Mouse (Mus musculus): ENCODE data around the gene Sort1.

Gene Sort1

DNA sequence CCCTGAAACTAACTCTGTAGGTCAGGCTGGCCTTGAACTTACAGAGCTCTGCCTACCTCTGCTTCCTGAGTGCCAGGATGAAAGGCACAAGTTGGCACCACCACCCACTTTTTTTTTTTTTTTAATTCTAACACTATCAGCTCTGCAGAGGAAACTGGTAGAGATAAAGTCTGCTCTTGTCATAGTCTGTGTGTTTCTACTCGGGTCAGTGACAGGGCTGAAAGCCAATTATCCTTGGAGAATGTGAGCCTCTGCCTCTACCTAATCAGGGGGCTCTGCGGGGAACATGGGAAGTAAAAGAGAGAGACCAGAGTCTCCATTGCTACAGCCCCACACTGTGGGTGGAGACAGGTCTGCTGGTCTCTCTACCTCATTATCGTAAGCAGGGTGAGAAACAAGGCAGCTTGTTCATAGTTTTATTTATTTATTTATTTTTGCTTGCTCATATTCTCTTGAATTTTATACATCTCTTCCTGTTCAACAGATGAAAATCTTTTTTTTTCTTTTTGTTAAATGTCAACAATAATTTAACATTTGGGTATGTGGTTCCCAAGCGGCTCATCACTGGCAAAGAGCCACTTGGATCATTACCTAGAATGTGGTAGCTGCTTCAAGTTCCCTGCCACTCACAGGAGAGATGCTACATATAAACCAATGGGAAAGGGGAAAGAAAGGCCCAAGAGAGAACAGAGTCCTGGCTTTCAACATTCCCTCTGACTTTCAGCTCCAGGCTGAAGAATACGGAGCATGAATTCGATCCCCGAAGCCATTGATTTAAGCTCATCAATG is 95.2 kb downstream of the Sort1 start:
- Histone ChIP-seq H3K36me3 (ENCODE audit: control insufficient read depth, insufficient read depth, low read length, poor library complexity, severe bottlenecking) (no peaks in the 10 kb centered on the region), H3K27me3 (ENCODE audit: control insufficient read depth, insufficient read depth, low read length, poor library complexity, severe bottlenecking) (no peaks in the 10 kb centered on the region)
- DNase-seq (ENCODE audit: low read depth, low spot score), result no peak

DNA sequence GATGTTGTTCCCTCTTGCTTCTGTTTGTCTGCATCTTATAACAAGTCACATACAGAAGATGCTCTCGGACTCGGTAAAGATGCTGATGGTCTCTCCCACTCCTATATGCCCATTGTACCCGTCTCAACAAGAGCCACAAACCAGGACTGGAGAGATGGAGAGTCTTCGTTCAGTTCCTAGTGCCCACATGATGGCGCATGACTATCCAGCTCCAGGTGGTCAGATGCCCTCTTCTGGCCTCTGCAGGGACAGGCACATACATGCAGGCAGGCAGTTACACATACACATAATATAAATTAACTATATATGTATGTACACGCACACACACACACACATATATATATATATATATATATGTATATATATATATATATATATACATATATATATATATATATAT is 96.8 kb downstream of the Sort1 start:
- H3K36me3 ChIP-seq (ENCODE audit: control insufficient read depth, insufficient read depth, low read length, poor library complexity, severe bottlenecking), result no peaks in the 10 kb centered on the region
- DNase-seq (ENCODE audit: low read depth, low spot score), result peak; percentile 45
- H3K27me3 ChIP-seq (ENCODE audit: control insufficient read depth, insufficient read depth, low read length, poor library complexity, severe bottlenecking), result no peaks in the 10 kb centered on the region

DNA sequence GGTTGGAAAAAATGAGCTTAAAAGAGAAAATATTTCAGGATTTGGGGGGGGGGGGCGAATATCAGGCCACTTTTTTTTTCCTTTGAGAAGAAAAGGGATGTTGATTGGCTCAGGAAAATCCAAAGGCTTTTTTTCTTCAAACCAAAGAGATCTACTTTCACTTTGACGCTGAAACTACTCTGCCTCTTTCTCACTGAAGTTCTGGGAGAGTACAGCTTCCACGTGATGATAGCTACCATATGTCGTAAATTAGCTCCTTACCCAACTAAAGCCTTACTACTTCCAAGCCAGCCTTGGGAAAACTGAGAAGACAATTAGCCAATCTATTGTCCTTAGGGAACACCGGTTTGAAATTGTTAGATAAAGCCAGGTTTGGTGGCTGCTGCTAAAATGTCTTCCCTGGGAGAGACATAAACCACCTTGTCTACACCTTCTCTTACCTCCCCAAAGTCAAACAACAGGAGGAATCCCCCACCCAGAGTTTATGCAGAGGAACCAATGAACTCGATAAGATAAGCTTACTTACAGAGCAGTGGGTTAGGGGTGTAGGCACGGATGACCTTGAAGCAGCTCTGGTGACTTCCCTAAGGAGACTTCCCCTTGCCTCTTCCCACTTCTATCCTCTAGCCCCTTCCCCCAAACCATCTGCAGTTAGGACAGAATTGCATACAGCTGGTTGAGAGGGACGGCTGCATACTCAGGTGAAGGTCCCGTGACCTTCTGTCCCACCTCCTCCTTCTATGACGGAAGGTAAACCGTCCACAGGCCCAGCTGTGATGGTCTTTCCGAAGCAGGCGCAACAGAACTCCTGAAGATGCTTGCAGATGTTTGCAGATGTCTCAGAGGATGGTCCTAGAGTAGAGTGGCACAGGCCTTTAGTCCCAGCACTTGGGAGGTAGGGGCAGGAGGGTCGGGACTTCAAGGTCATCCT is 98.3 kb downstream of the Sort1 start:
- peak; percentile 28 for DNase-seq (ENCODE audit: low read depth, low spot score)
- Histone ChIP-seq H3K27me3 (ENCODE audit: control insufficient read depth, insufficient read depth, low read length, poor library complexity, severe bottlenecking) (no peaks in the 10 kb centered on the region), H3K36me3 (ENCODE audit: control insufficient read depth, insufficient read depth, low read length, poor library complexity, severe bottlenecking) (no peaks in the 10 kb centered on the region)

DNA sequence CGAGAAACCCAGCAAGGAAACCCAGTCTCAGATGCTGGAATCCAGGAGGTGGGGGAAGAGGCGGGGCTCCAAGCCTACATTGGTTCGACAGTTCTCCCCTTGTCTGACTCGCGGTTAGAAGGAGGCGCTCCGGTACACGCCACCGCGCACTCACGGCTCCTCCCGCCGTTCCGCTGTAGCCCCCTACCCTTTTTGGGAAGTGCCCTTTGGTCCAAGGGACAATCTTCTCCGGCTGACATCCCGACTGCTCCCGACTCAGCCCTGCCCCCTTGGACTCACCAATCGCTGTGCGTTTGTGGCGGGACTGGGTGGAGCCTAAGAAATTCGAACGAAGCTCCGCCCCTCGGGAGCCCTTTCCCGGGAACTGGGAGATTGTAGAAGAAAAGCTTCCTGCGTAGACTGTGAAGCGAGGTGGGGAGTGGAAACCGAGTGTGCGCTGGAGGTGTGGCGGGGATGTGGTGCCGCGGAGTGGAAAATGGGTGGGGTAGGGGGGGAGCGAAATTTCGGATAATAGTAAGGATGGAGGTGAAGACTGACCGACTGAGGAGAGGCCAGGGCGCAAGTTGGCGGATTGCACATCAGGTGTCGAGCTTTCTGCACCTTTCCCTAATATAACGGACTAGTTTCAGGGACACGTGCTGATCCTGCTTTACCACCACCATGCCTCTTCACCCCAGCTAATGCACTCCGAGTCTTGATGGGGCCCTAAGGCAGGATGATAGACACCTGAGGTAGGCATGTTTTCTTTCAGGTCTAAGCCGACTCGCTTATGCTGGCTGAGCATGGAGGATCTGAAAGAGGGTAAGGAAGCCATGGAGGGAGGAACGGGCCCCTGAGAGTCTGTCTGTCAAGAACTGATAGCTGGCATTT is 99.8 kb downstream of the Sort1 start, which contains the start of gene Psrc1:
Gene Psrc1 (plus strand): TSS at position 355 of the 870 bp plus-strand sequence.
- Histone ChIP-seq H3K27me3 (ENCODE audit: control insufficient read depth, insufficient read depth, low read length, poor library complexity, severe bottlenecking) (no peaks in the 10 kb centered on the region), H3K36me3 (ENCODE audit: control insufficient read depth, insufficient read depth, low read length, poor library complexity, severe bottlenecking) (no peaks in the 10 kb centered on the region)
- DNase-seq (ENCODE audit: low read depth, low spot score), result peak; percentile 41

DNA sequence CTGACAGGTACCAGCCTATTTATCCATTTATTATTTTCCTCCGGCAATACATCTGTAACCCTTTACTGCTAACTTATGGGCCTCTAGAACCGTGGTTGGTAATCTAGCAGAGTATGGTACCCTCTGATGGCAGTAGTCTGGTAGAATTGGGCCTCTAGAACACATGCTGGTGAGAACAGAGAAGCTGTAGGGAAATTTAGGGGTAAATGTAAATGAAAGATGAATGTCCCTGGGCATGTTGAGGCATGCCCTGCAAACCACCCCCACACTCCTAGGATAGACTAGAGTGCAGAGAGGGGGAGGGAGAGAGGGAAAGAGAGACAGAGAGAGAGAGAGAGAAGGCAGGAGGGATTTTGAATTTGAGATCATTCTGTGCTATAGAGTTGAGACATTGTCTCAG is 100.5 kb downstream of the Sort1 start:
- no peaks in the 10 kb centered on the region for H3K27me3 ChIP-seq (ENCODE audit: control insufficient read depth, insufficient read depth, low read length, poor library complexity, severe bottlenecking)
- no peak for DNase-seq (ENCODE audit: low read depth, low spot score)
- H3K36me3 ChIP-seq (ENCODE audit: control insufficient read depth, insufficient read depth, low read length, poor library complexity, severe bottlenecking), result no peaks in the 10 kb centered on the region

DNA sequence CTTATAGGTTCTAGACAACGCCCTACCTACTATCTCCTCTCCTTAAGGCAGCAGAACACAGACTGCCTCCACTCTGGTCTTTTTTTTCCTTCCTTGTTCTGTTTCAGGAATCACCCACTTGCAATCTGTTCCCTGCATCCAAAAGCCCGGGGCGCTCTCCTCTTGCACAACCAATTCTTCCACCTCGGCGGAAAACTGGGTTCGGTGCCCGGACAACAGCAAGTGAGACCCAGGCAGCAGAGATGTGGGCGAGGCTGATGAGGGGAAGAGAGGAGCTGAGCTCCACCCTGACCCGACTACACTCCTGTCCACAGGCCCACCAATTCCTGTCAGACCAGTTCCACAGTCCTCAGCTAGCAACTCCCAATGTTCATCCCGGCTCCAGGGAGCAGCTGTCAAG is 102.3 kb downstream of the Sort1 start:
- Histone ChIP-seq H3K27me3 (ENCODE audit: control insufficient read depth, insufficient read depth, low read length, poor library complexity, severe bottlenecking) (no peaks in the 10 kb centered on the region), H3K36me3 (ENCODE audit: control insufficient read depth, insufficient read depth, low read length, poor library complexity, severe bottlenecking) (no peaks in the 10 kb centered on the region)
- no peak for DNase-seq (ENCODE audit: low read depth, low spot score)

DNA sequence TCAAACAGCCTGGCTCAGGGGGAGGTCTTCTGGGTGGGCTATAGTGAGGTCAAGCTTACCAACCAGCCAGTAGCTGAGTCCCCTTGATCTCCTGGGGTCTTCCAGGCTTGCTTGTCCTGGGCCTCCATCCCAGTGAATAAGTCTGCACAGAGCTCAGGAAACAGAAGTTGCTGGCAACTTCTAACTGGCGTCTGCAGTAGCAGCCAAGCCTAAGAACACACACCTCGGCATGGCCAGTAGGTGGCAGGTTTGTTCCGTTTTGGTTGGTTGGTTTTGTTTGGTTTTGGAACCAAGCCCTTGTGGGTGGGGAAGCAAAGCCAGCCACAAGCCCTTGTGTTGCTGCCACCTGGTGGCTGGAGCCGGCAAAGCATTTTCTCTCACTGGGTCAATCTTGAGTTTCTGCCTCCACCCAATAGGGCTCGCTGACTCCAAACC is 105.2 kb downstream of the Sort1 start:
- no peaks in the 10 kb centered on the region for H3K36me3 ChIP-seq (ENCODE audit: control insufficient read depth, insufficient read depth, low read length, poor library complexity, severe bottlenecking)
- peak; percentile 97 for DNase-seq (ENCODE audit: low read depth, low spot score)

DNA sequence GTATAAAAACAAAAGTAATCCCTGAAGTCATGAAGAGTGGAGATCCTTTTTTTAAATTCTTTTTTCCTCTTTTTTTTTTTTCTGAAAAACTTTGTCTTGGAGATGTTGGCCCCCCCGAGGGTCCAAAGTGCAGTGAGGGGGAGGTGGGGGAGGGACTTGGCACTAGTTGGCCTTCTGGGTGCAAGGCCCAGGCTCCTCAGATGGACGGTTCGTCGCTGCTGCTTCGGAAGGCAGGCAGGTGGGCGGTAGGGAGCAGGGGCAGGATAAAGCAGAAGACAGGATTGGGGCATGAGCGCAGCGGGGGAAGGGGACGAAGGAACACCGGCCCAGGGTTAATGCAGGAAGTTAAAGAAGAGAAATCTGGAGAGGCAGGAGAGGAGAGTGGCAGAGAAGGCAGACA is 108.4 kb downstream of the Sort1 start:
- Histone ChIP-seq H3K27me3 (ENCODE audit: control insufficient read depth, insufficient read depth, low read length, poor library complexity, severe bottlenecking) (no peaks in the 10 kb centered on the region), H3K36me3 (ENCODE audit: control insufficient read depth, insufficient read depth, low read length, poor library complexity, severe bottlenecking) (no peaks in the 10 kb centered on the region)
- DNase-seq (ENCODE audit: low read depth, low spot score), result no peak

More for the DNA sequence above, 105.2 kb downstream of the Sort1 start:
- no peaks in the 10 kb centered on the region for H3K27me3 ChIP-seq (ENCODE audit: control insufficient read depth, insufficient read depth, low read length, poor library complexity, severe bottlenecking)

DNA sequence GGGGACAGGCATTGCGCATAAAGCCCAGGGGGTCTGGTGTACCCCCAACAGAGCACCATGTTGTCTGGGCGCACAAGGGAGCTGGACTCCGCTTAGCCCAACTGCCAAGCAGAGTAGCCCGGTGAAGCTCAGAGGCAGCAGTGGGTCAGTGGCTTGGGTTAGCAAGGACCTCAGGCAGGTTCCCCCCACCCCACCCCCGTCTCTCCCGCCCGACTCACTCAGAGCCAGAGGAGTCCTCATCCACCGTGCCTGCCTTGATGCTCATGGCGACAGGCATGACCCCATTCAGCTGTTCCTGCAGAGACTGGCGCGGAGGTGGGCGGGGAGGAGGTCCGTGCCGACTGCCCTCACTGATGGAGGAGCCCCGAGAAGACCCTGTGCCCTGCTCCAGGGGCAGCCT is 108.9 kb downstream of the Sort1 start:
- DNase-seq (ENCODE audit: low read depth, low spot score), result no peak
- no peaks in the 10 kb centered on the region for H3K27me3 ChIP-seq (ENCODE audit: control insufficient read depth, insufficient read depth, low read length, poor library complexity, severe bottlenecking)
- H3K36me3 ChIP-seq (ENCODE audit: control insufficient read depth, insufficient read depth, low read length, poor library complexity, severe bottlenecking), result no peaks in the 10 kb centered on the region

DNA sequence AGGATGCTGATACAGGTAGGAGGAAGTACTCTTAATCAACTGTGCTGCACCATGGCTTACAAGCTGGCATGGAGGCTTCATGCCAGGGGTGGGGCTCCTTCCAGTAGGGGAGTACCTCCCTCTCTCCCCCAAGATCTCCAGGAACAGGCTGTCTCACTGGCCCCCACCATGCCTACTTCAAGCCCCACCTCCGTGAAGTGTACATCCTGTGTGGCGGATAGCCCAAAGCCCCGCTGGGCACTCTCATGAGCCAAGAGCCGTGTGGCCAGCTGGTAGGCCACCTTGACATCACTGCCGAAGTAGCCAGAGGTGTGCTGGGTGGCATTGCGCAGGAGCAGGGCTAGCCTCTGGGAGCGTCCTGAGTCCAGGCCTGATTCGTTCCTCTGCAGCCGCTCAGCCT is 114.4 kb downstream of the Sort1 start:
- no peaks in the 10 kb centered on the region for H3K27me3 ChIP-seq (ENCODE audit: control insufficient read depth, insufficient read depth, low read length, poor library complexity, severe bottlenecking)
- no peaks in the 10 kb centered on the region for H3K36me3 ChIP-seq (ENCODE audit: control insufficient read depth, insufficient read depth, low read length, poor library complexity, severe bottlenecking)
- no peak for DNase-seq (ENCODE audit: low read depth, low spot score)

DNA sequence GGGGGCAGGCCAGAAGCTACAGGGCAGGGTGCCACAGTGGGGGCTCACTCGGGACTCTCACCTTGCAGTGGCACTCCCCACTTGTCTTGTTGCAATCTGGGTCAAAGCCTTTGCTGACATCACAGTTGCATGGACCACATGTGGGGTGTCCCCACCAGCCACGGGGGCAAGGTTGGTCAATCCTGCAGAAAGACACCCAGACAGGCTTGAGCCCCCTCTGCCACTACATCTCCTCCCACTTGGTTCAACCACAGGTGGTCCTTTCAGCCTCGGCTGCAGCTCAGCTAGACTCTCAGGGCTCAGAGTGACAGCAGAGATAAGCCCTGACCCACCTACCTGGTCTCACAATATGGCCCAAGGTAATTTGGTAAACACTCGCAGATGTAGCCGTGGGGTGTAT is 116.6 kb downstream of the Sort1 start:
- no peak for DNase-seq (ENCODE audit: low read depth, low spot score)
- Histone ChIP-seq H3K27me3 (ENCODE audit: control insufficient read depth, insufficient read depth, low read length, poor library complexity, severe bottlenecking) (no peaks in the 10 kb centered on the region), H3K36me3 (ENCODE audit: control insufficient read depth, insufficient read depth, low read length, poor library complexity, severe bottlenecking) (no peaks in the 10 kb centered on the region)

DNA sequence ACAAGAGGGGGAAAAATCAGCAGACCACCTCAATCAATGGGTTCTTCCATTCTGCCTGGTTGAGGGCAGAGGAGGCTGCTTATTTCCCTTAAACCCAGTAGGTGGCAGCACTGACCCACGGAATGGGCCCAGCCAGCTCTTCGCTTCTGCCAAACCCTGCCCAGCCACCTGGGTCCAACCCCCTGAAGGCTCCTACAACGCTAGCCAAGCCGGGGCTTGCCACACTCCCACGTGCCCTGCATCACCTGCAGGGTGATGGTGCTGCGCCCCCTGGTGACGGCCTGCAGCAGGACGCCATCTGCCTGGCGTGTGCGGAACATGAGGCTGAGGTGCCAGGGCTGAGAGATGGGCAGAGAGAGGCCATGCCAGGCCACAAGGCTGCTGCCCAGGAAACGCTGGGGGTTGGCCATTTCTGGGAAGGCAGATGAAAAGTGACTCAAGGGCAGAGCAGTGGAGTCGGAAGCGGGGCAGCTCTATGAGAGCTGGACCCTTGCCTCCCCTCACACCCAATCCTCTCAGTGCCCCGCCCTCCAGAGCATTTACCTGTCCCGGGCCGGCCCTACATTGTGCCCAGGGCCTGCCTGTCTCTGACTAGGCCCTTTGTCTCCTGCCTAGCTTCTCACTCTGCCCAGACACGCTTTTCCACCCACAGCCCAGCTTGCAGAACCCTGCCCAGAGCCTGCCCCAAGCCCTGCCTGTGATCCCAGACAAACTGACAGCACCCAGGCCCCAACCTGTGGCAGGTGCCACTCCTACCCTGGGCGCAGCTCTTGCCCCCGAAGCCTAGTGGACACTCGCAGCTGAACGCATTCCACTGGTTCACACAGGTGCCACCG is 118.0 kb downstream of the Sort1 start:
- DNase-seq (ENCODE audit: low read depth, low spot score), result peak; percentile 98
- Histone ChIP-seq H3K27me3 (ENCODE audit: control insufficient read depth, insufficient read depth, low read length, poor library complexity, severe bottlenecking) (no peaks in the 10 kb centered on the region), H3K36me3 (ENCODE audit: control insufficient read depth, insufficient read depth, low read length, poor library complexity, severe bottlenecking) (no peaks in the 10 kb centered on the region)

DNA sequence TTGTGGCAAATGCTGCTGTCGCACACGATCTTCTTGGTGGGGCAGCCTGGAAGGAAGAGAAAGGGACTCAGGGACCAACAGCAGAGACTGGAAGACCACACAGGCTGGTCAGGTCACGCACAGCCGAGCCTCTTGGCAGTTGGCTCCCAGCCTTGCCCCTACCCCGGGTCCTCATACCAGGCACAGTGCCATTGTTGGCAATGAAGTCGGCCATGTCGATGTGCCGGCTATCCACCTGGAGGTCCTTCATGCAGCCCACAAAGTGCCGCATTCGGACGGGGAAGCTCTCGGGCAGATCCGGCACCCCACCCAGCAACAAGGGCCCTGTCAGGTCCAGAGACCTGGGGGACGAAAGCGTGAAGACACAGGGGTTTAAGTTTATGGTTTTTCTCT is 118.6 kb downstream of the Sort1 start:
- H3K27me3 ChIP-seq (ENCODE audit: control insufficient read depth, insufficient read depth, low read length, poor library complexity, severe bottlenecking), result no peaks in the 10 kb centered on the region
- DNase-seq (ENCODE audit: low read depth, low spot score), result no peak
- H3K36me3 ChIP-seq (ENCODE audit: control insufficient read depth, insufficient read depth, low read length, poor library complexity, severe bottlenecking), result no peaks in the 10 kb centered on the region
